35 mouse cellular contexts compared by ENCODE assay signal in genomic region chr2:164015304-164015703, GRCm38 (mm10). TPM values are rescaled to one million over a fixed set of nuclear protein-coding genes. Genes with fewer than 3 reads are reported as not detected.
"Had no signal": no experiment of that assay in that cellular context is flagged by ENCODE, and none has a peak within 500 bp of the region (broad histone marks: within the 10 kb centered on the region; RNA-seq: fewer than 3 reads in every experiment).

No protein-coding gene starts in this region.

- H3K27me3 ChIP-seq: limb, embryonic 12.5 days; limb, embryonic 13.5 days; limb, embryonic 15.5 days; liver, embryonic 12.5 days; liver, embryonic 13.5 days; liver, embryonic 15.5 days; lung, embryonic 15.5 days; megakaryocyte, embryonic 14.5 days; midbrain, embryonic 12.5 days; midbrain, embryonic 13.5 days; midbrain, embryonic 15.5 days; neural tube, embryonic 12.5 days had no signal

- H3K4me3 ChIP-seq: limb, embryonic 10.5 days; limb, embryonic 12.5 days; limb, embryonic 13.5 days; limb, embryonic 15.5 days; liver, embryonic 12.5 days; liver, embryonic 13.5 days; liver, embryonic 15.5 days; lung, embryonic 15.5 days; megakaryocyte, embryonic 14.5 days; midbrain, embryonic 10.5 days; midbrain, embryonic 12.5 days; midbrain, embryonic 13.5 days; midbrain, embryonic 15.5 days; myocyte; neural tube, embryonic 12.5 days had no signal

- H3K4me2 ChIP-seq: limb, embryonic 12.5 days; limb, embryonic 13.5 days; limb, embryonic 15.5 days; liver, embryonic 11.5 days; liver, embryonic 12.5 days; liver, embryonic 13.5 days; liver, embryonic 15.5 days; lung, embryonic 14.5 days; lung, embryonic 15.5 days; midbrain, embryonic 11.5 days; midbrain, embryonic 12.5 days; midbrain, embryonic 13.5 days; midbrain, embryonic 15.5 days; neural tube, embryonic 12.5 days had no signal

- H3K27ac ChIP-seq: limb, embryonic 10.5 days; limb, embryonic 12.5 days; limb, embryonic 13.5 days; limb, embryonic 15.5 days; liver, embryonic 12.5 days; liver, embryonic 13.5 days; liver, embryonic 14.5 days; liver, embryonic 15.5 days; lung, embryonic 15.5 days; macrophage; midbrain, embryonic 10.5 days; midbrain, embryonic 12.5 days; midbrain, embryonic 13.5 days; midbrain, embryonic 15.5 days; neural tube, embryonic 12.5 days had no signal

- H3K9ac ChIP-seq: limb, embryonic 12.5 days; limb, embryonic 13.5 days; limb, embryonic 15.5 days; liver, embryonic 12.5 days; liver, embryonic 13.5 days; liver, embryonic 14.5 days; liver, embryonic 15.5 days; liver, postnatal 0 days; lung, embryonic 14.5 days; lung, embryonic 15.5 days; midbrain, embryonic 12.5 days; midbrain, embryonic 13.5 days; midbrain, embryonic 15.5 days; neural tube, embryonic 12.5 days had no signal

- H3K9me3 ChIP-seq: limb, embryonic 10.5 days; limb, embryonic 12.5 days; limb, embryonic 13.5 days; limb, embryonic 15.5 days; liver, embryonic 12.5 days; liver, embryonic 13.5 days; liver, embryonic 15.5 days; lung, embryonic 15.5 days; megakaryocyte, embryonic 14.5 days; midbrain, embryonic 10.5 days; midbrain, embryonic 12.5 days; midbrain, embryonic 13.5 days; midbrain, embryonic 15.5 days; neural tube, embryonic 12.5 days had no signal

- ATAC-seq: liver, embryonic 12.5 days; liver, postnatal 0 days; lung, postnatal 0 days; midbrain, embryonic 13.5 days; midbrain, embryonic 15.5 days; midbrain, embryonic 16.5 days had no signal

- DNase-seq: left cerebral cortex, postnatal 4 days; liver; liver, embryonic 13.5 days; liver, postnatal 0 days; lung, adult 18-20 months; lung, adult 2 months; lung, embryonic 14.5 days; lung, postnatal 10 days; lung, postnatal 14 days; lung, postnatal 36 days; lung, postnatal 4 days; midbrain, embryonic 14.5 days had no signal

- H3K4me1 ChIP-seq: limb, embryonic 10.5 days; limb, embryonic 12.5 days; limb, embryonic 13.5 days; limb, embryonic 15.5 days; lung, embryonic 15.5 days; midbrain, embryonic 10.5 days; midbrain, embryonic 12.5 days; midbrain, embryonic 13.5 days; midbrain, embryonic 15.5 days; neural tube, embryonic 12.5 days had no signal

RNA-seq across cellular contexts. Expression of gene Pabpc1l, which starts 9.9 kb away (rescaled TPM):
- total RNA-seq: megakaryocyte-erythroid progenitor cell, adult 5-6 weeks; monocyte, adult 5-6 weeks had no signal
- polyA plus RNA-seq: liver, adult 2 months; macrophage had no signal
